ENCODE assay signal across 23 mouse cellular contexts in the genomic region with DNA sequence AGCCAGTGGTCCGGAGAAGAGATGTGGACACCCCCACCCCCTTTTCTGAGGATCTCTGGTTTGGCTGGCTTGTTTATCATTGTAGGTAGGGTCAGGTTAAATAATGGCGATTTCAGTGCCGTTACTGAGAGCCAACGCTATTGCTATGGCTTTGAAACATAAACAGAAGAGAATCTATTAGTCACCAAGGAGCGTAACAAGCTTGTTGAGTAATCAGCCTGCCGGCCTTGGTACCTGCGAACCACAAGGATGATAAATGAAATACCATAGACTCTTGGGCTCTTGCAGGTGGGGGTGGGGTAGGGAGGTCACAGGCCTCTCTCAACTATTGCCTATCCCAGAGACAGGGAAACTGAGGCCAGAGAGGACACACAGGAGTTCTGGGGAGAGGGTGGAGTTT. TPM values are rescaled to one million over a fixed set of nuclear protein-coding genes. Genes with fewer than 3 reads are reported as not detected.
DNase-seq lines count a peak whose midpoint lies in the region; ATAC-seq and TF ChIP-seq lines count a peak whose summit lies in the region.
"Had no signal": no experiment of that assay in that cellular context is flagged by ENCODE, and none has a peak within 500 bp of the region (broad histone marks: within the 10 kb centered on the region; RNA-seq: fewer than 3 reads in every experiment).

No protein-coding gene starts in this region.

- WGBS in heart, embryonic 10.5 days: 79% methylated on average over 7 of the region's 7 CpGs

- H3K9me3 ChIP-seq in heart, embryonic 10.5 days: no peaks in the 10 kb centered on the region
- H3K9me3 ChIP-seq: embryonic facial prominence, embryonic 15.5 days; forebrain, embryonic 10.5 days; forebrain, embryonic 15.5 days; heart, embryonic 12.5 days; hindbrain, embryonic 12.5 days had no signal

- TF ChIP-seq CTCF in Patski (IDR thresholded peaks at IDR 0.05): no peak

- H3K36me3 ChIP-seq in heart, embryonic 10.5 days: no peaks in the 10 kb centered on the region
- H3K36me3 ChIP-seq: embryonic facial prominence, embryonic 15.5 days; forebrain, embryonic 10.5 days; forebrain, embryonic 15.5 days; heart, embryonic 12.5 days; hindbrain, embryonic 12.5 days had no signal

- ATAC-seq in Patski: peak; percentile 29
- ATAC-seq: forebrain, embryonic 15.5 days; hindbrain, embryonic 16.5 days; inflammation-experienced regulatory T-cells, adult 6 months; intestine, postnatal 0 days had no signal

- H3K4me1 ChIP-seq in heart, embryonic 10.5 days: peaks cover 51% of the 10 kb centered on the region

- POLR2A ChIA-PET in Patski (lab: Charles Lee): no interaction called here

- in situ Hi-C loops in Patski (cut with MboI; ENCODE audit: low pct_unique_long_range_greater_than_20kb): no loop called here

- no peak overlapping the region for H3K4me3 ChIP-seq in heart, embryonic 10.5 days
- H3K4me3 ChIP-seq: embryonic facial prominence, embryonic 15.5 days; erythroblast, embryonic 14.5 days; forebrain, embryonic 10.5 days; forebrain, embryonic 15.5 days; heart, adult 2 months; heart, embryonic 12.5 days; hindbrain, embryonic 12.5 days had no signal

- peaks cover 22% of the 10 kb centered on the region; the same call in 1 of the 2 replicates for H3K27me3 ChIP-seq in heart, embryonic 10.5 days (ENCODE audit: insufficient read depth, poor library complexity, severe bottlenecking)
- H3K27me3 ChIP-seq in Patski: peaks cover 4% of the 10 kb centered on the region
- H3K27me3 ChIP-seq: embryonic facial prominence, embryonic 15.5 days; forebrain, embryonic 15.5 days; heart, embryonic 12.5 days; hindbrain, embryonic 12.5 days had no signal

- CTCF ChIA-PET in Patski (lab: Charles Lee): interaction anchor here (0.8 kb wide), 1 partner anchor 11 kb away, joined by 4 read pairs; no protein-coding TSS in a partner anchor

- intact Hi-C loops in heart, postnatal 25 days (cut with DNase I): no loop called here

- peak; percentile 56 to 80 for DNase-seq in adrenal gland, adult (ENCODE audit: inconsistent age in 2 of 2, low spot score in 1 of 2)
- DNase-seq in adrenal gland, postnatal 4 days (ENCODE audit: low spot score in 2 of 2): no peak
- DNase-seq in heart, embryonic 10.5 days (ENCODE audit: low spot score): no peak
- DNase-seq in heart, postnatal 25 days (ENCODE audit: low spot score): no peak
- DNase-seq in Patski (ENCODE audit: low read depth, low spot score): no peak
- no peak for DNase-seq in lung, adult 18-20 months
- no peak for DNase-seq in lung, postnatal 10 days
- DNase-seq: cerebellum, adult 11 months; cerebellum, adult 8-10 months; cerebellum, postnatal 14 days; embryo, embryonic 11 days; gastrocnemius, postnatal 10 days had no signal

- H3K27ac ChIP-seq in heart, embryonic 10.5 days: peak overlapping the region; percentile 42; the same call in 1 of the 2 replicates
- H3K27ac ChIP-seq: embryonic facial prominence, embryonic 15.5 days; forebrain, embryonic 10.5 days; forebrain, embryonic 15.5 days; heart, adult 2 months; hindbrain, embryonic 12.5 days had no signal

RNA-seq across cellular contexts. Expression of a gene that starts 46.2 kb away (rescaled TPM):
- 1 to 10 TPM; 4.2 to 5.3 TPM for total RNA-seq in adrenal gland, postnatal 4 days (2021)
- 29.0 and 29.4 TPM in 2 replicates for polyA plus RNA-seq in heart, embryonic 10.5 days (2016; fragmentation: Nextera tagmentation; extraction: Ambion mirVana)
- total RNA-seq in heart, postnatal 25 days (2021): 1 to 10 TPM; 4.1 to 4.6 TPM
- polyA plus RNA-seq in Patski (2021): 0.14 TPM
- total RNA-seq: common myeloid progenitor, adult 5-6 weeks had no signal
- polyA plus RNA-seq: erythroblast, embryonic 14.5 days; inflammation-experienced regulatory T-cells, adult 6 months had no signal

Comparison
In these comparisons a context has a peak if more than half of its experiments do, and no peak if none do; other contexts are left out.
1. DNase-seq: peak in adrenal gland, adult (2 of 2); none in adrenal gland, postnatal 4 days (0 of 2), heart, embryonic 10.5 days (single experiment), heart, postnatal 25 days (single experiment), Patski (single experiment), lung, adult 18-20 months (0 of 2) and lung, postnatal 10 days (single experiment).